Mouse (Mus musculus) spleen, adult 12 weeks (tissue): ENCODE results near the gene Lef1.

Source experiments
- DNase-seq: peaks from one replicate; pipeline ENCODE4 v3.0.0; 2022; ENCODE audit warnings: low spot score

Lef1 gene

GRCm38 (mm10) chr3:131110191-131111150 is at the start of gene Lef1:
TSS of gene Lef1 (plus strand) at chr3:131110471.
- DNase-seq = no peak

GRCm38 (mm10) chr3:131065001-131065400 is 45.3 kb upstream of the Lef1 start:
- DNase-seq = no peak

- DNase-seq = no peak
These were observed 44.1 kb upstream of the Lef1 start for GRCm38 (mm10) chr3:131066171-131066570.

- no peak for DNase-seq
These were observed 42.3 kb upstream of the Lef1 start for GRCm38 (mm10) chr3:131068000-131068399.

- no peak for DNase-seq
These were observed 40.1 kb upstream of the Lef1 start for GRCm38 (mm10) chr3:131070210-131070609.

GRCm38 (mm10) chr3:131072661-131073060 is 37.6 kb upstream of the Lef1 start:
- no peak for DNase-seq

- no peak for DNase-seq
These were observed 36.3 kb upstream of the Lef1 start for GRCm38 (mm10) chr3:131073946-131074345.

- DNase-seq = no peak
These were observed 32.1 kb upstream of the Lef1 start for GRCm38 (mm10) chr3:131078041-131078621.

- no peak for DNase-seq
These were observed 31.6 kb upstream of the Lef1 start for GRCm38 (mm10) chr3:131078719-131079118.

GRCm38 (mm10) chr3:131083722-131084121 is 26.5 kb upstream of the Lef1 start:
- no peak for DNase-seq

GRCm38 (mm10) chr3:131084718-131085561 is 25.3 kb upstream of the Lef1 start:
- no peak for DNase-seq

GRCm38 (mm10) chr3:131085978-131086377 is 24.3 kb upstream of the Lef1 start:
- DNase-seq = no peak

- no peak for DNase-seq
These were observed 20.6 kb upstream of the Lef1 start for GRCm38 (mm10) chr3:131089721-131090120.

- no peak for DNase-seq
These were observed 18.2 kb upstream of the Lef1 start for GRCm38 (mm10) chr3:131092113-131092512.

- DNase-seq = no peak
These were observed 16.5 kb upstream of the Lef1 start for GRCm38 (mm10) chr3:131093736-131094135.

GRCm38 (mm10) chr3:131096105-131096504 is 14.2 kb upstream of the Lef1 start:
- no peak for DNase-seq

GRCm38 (mm10) chr3:131102191-131102774 is 8.0 kb upstream of the Lef1 start:
- no peak for DNase-seq

- DNase-seq = no peak
These were observed 4.9 kb upstream of the Lef1 start for GRCm38 (mm10) chr3:131105362-131105761.

- DNase-seq = no peak
These were observed 4.3 kb upstream of the Lef1 start for GRCm38 (mm10) chr3:131105940-131106401.

GRCm38 (mm10) chr3:131106451-131107291 is 3.6 kb upstream of the Lef1 start:
- no peak for DNase-seq
